Mouse (Mus musculus): ENCODE results near the gene Selenof.

Gene Selenof

DNA sequence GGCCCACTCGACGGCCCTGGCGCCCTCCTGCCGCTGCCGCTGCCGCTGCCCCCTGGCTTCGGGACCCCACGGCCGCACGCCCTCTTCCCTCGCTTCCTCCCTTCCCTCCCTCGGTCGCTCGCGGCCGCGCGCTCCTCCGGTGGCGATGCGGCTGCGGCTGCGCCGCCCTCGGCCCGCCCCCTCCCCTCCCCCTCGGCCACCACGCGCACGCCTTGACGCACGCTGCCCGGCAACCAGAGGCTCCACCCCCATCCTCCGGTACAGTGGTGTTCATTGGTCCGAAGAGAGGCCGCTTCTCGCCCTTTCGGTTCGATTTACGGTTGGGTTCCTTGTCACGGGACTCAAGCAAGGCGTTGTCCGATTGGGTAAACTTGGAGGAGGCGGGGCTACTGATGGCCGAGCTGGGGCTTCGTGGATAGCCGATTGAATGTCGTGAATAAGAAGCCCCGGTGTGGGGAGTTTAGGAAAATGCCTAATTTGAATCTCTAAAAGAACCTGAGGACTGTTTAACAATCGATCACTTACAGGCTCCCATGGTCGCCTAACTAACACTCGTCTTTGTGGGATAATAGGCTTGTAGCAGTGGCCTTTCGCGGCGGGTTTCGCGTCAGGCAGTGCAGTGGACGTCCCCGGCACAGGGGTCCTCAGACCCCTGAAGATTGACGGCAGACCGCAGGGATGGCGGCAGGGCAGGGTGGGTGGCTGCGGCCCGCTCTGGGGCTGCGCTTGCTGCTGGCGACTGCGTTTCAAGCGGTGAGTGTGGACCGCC is at the start of gene Selenof, which contains the start of gene Hs2st1:
Gene Selenof (plus strand): TSS at position 258 of the 769 bp plus-strand sequence.
Gene Hs2st1 (minus strand): TSS at position 135 of the 769 bp plus-strand sequence.
- peak; percentile 95 to 98 for DNase-seq (ENCODE audit: low spot score in 2 of 2)

DNA sequence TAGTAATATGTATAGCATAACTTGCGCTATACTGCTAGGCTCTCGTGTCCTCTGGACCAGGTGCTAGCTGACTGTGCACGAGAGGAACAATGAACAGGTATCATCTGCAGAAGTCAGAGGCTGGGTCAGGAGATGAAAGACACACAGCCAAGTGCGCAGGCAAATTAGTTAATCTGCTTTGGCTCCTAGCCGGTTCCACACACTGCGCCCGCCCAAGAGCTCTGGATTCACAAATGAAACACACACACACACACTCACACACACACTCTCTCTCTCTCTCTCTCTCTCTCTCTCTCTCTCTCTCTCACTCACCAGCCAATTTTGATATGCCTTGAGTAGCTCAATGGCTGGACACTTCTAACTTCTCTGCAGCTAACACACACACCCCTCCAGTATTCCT is 42.2 kb upstream of the Selenof start:
- no peak for DNase-seq (ENCODE audit: low spot score in 2 of 2)

DNA sequence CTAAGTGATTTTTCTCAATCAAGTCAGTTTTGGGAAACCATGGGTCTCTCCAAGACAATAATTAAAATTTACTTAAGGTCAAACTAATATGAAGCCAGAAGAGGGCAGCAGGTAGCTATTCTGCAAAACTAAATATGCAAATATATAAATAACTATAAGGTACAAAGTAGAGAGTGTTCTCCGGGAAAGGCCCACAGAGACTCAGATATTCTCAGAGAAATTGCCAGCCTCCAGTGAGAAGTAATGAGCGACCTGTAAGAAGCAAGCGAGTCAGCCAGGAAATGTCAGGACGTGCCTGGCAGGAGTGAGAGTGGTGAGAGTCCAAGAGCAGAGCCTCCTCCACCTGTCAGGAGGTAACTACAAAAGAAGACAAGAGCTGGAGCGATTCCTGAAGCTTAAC is 39.1 kb upstream of the Selenof start:
- no peak for DNase-seq (ENCODE audit: low spot score in 2 of 2)

DNA sequence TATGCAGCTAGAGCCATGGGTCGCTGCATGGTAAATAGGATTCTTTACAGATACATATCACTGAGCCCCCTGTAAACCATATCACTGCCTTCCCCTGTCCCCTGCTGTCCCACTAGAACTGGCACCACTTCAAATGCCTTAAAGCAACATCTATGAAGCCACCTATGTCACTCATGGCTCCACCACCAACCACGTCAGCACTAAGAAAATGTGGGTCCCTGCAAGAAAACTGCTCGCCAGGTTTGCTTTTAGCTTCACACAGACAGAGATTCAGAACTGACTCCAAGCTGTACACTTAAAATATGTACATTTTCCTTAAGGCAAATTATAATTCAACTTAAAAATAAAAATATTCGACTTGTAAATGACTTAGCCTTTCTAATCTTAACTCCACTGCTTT is 35.0 kb upstream of the Selenof start:
- DNase-seq (ENCODE audit: low spot score in 2 of 2) = no peak

DNA sequence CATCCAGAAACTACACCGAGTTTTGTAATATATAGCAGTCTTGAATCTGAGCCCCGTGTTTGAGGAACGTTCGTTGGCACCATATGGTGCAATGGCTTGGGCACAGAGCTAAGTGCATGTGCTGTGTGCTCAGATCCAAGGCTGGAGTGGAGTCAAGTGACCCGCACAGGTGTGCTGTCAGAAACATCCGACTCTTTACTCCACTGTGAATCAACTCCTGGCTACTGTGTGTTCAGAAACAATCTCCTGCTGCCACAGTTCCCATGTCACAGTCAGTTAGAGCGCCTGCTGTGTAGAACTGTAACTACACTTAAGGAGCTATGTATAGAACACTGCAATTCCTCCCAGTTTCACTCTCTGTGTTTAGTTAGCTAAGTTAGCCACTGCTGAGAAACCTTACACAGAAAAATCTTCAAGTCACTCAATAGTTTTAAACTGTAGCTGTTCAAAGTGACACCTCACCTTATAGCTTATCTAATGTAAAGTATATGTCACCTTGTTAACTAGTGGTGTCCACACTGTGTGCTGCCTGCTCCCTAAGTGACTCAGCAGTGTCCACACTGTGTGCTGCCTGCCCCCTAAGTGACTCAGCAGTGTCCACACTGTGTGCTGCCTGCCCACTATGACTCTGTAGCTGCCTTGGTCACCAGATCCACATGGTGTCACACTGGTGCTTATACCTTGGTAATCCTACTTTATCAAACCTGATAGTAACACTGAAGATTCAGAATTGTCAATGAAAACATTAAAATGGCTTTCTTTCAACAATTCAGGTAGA is 32.8 kb upstream of the Selenof start:
- no peak for DNase-seq (ENCODE audit: low spot score in 2 of 2)

DNA sequence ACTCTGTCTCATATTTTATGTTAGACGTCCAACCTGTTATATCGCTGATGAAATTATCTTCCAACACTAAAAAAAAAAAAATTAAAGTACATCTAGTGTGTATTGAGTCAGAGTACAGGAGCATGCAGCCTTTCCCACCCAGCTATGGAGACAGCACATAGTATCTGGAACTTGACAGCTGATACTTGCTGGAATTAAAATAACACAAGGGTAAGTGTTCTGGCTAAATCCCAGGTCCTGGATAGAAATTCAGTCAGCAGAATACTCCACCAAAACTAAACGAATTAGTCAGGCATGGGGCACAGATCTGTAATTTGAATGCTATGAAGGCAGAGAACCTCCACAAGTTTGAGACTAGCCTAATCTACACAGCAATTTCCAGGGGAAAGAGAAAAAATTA is 31.1 kb upstream of the Selenof start:
- DNase-seq (ENCODE audit: low spot score in 2 of 2) = no peak

DNA sequence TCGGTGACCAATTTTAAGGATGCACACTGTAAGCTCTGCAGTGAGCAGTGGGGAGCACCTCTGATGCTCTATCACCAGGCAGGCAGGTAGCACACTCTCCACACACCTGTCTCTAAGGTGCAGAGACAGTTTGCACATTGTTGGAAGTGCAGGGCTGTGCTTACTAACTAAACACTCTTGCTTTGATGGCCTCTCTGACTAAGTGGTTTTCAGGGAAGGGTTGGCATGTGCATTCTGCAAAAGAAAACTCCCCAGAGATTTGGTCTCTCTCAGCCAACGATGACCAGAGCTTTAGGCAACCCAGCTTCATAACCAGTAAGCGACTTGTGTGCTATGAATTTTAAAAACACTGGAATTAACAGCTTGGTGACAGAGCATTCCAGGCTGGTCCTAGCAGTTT is 29.3 kb upstream of the Selenof start:
- no peak for DNase-seq (ENCODE audit: low spot score in 2 of 2)

DNA sequence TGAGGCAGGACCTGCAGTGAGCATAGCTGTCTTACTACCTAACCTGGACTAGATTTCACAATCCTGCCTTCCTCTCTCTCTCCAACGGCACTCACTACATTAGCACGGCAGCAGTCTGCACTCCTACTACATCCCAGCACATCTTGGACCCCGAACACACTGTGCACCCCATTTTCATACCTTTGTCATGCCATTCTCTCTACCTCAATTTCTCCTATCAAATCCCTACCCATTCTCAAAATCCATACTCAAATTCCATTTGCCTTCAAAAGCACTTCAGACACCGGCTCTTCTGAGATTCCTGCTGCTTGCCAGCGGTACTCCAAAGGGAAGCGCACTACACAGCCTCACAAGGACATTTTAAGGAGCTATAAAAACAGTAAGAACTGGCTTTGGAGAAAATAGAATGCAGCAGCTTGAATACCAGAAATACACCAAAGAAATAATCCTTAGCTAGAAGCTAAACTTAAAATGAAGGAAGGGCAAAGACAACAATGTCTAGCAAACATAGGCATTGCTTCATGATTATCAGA is 28.1 kb upstream of the Selenof start:
- DNase-seq (ENCODE audit: low spot score in 2 of 2) = peak in 1 of 2 experiments; percentile 51

DNA sequence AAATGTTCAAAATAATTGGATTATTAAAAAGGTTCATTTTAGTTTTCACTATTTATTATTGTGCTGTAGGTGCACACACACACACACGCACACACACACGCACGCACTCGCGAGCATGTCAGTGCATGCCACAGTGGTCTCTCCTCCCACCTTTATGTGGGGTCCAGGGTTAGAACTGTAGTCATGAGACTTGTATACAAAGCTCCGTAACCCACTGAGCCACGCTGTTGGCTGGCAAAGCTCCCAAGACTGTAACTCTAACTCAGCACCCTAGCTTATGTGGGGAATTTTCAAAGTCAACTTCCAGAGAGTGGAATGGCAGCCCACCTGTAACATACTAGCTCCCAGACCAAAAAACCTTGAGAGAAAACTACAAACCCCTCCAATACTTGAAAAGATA is 25.0 kb upstream of the Selenof start:
- DNase-seq (ENCODE audit: low spot score in 2 of 2) = no peak

DNA sequence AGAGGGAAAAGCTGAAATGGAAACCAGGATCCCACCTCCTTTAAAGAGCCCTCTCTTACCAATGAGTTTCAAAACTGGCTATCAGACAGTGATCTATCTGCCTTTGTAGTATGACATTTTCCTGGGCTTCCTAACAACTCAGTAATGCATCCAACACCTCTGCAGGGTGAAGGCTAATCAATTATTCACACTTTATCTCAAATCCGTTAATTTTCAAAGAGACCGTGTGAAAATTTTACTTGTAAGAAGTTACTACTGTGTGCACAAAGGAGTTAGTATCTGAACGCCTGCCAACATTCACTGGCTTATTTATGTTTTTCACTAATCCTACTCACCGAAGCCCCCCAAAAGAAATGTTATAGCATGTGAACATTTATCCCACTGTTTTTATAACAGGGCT is 24.3 kb upstream of the Selenof start:
- DNase-seq (ENCODE audit: low spot score in 2 of 2) = no peak

DNA sequence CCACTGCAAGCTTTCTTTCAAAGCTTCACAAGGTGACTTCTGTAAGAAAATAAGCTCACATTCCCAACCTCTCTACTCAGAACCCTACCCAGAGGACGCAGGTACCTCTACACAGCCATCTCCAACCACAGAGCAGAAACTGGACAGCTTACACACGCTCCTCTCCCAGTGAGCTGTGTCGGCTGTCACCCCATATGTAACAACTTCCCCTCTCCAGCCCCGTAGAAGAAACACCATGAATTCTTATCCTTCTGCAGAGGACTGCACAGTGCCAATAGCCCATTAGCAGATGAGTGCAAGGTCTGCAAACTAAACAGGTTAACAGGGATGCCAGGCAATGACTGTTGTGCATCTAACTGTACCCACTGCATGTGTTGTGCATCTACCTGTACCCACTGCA is 23.6 kb upstream of the Selenof start:
- DNase-seq (ENCODE audit: low spot score in 2 of 2) = no peak

DNA sequence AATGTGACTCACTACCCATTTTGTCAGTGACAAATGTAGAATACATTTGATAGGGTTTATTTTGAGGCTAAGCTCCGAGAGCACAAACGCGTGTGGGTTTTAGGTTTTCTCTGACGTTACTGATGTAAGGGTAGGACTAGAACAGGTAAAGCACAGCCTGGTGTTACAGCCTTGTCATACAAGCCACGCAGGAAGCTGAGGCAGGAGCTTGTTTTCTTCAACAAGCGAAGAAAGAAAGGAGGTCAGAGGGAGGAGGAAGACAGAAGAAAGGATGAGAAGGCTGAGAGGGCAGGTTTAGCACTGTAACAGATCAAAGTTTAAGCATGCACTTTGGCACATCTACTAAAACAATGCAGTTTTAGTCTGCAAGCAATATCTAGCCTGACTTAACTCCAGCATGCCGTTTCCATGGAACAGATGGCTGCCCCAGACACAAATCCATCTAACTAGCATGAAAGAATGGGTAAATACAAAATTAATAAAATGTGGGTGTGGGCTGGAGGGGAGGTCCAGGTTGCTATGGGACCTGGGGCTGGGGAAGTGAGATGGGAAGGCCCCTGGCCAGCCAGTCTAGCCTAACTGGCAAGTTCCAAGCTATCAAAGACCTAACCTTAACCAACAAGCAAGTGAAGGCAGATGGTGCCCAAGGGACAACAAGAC is 21.8 kb upstream of the Selenof start:
- no peak for DNase-seq (ENCODE audit: low spot score in 2 of 2)

DNA sequence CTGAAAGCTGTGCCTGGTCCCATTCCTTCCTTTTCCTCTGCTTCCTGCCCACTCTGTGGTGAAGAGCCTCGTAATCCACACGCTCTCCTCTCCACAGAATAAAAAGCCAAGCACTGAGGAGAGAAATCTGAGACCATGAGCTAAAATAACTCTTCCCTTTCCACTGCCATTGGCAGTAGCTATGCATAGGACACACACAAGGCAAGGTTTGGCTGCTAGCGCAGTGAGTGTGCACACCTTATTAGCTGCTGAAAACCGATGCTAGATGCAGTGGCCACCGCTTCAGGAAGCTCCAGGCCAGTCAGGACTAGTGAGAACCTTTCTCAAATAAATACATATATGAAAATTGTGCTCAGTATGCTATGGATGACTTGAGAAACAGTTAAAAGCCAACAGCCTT is 20.1 kb upstream of the Selenof start:
- peak in 1 of 2 experiments; percentile 41 for DNase-seq (ENCODE audit: low spot score in 2 of 2)

DNA sequence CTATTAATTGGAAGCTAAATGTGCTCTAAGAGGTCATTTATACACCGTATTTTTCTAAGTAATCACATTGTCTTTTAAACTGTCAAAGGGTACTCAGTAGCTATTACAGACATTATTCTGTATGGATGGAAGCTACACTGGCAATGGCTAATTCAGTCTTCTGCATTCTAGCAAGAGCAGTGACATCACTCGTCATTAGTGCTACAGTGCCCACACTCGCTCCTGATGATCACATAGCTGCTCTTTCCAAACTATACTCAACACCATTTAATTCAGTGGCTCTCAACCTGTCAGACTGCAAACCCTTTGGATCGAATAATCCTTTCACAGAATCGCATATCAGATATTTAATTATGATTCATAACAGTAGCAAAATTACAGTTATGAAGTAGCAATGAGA is 19.4 kb upstream of the Selenof start:
- peak in 1 of 2 experiments; percentile 12 for DNase-seq (ENCODE audit: low spot score in 2 of 2)

DNA sequence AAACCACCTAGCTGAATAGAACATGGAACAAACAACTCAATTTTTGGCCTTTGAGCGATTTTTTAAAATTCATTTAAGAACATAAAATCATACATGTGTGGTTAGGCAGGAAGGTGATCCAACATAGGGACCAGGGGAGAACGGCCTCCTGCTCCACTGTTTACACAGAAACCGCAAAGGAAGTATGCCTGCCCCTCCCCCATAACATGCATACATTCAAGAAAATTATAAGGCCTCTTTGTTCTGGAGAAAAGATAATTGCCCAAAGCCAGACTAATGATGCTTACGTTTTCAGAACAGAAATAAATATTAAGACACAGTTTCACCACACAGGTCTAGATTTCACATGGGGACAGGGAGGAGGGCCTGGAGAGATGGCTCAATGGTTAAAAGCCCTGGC is 18.7 kb upstream of the Selenof start:
- no peak for DNase-seq (ENCODE audit: low spot score in 2 of 2)

DNA sequence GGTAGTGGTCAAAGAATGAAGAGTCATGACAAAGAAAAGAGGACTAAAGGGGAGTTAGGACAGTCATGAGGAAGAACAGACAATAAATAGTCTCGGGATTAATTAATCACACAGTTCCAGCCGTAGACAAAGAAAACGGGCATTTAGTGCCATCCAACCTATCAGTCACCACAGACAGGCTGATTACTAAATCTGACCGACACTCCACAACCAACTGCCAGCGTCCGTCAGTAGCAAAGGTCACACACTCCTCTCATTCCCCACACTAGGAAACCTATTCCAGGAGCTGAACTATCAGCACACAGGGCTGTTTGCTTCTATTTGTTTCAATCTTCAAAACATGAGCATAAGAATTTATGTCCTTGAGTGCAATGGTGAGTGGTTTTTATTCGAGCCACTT is 16.2 kb upstream of the Selenof start:
- no peak for DNase-seq (ENCODE audit: low spot score in 2 of 2)

DNA sequence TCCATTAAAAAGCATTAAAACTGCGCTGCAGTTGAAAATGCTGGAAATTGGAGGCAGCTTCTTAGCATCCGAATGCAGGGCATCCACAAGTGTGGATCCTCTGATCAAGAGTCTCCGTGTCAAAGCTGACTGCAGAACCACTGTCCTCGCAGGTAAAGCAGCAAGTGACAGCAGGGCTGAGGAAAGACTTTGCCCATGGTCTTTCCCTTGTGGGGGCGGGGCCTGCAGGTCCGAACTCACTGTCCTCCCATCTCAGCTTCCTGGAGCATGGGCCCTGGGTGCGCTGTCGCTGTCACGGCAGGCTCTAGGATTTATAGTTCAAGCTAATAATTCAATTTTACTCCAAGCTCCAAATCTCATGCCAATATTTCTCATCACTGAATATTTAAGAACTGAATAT is 15.6 kb upstream of the Selenof start:
- DNase-seq (ENCODE audit: low spot score in 2 of 2) = no peak

DNA sequence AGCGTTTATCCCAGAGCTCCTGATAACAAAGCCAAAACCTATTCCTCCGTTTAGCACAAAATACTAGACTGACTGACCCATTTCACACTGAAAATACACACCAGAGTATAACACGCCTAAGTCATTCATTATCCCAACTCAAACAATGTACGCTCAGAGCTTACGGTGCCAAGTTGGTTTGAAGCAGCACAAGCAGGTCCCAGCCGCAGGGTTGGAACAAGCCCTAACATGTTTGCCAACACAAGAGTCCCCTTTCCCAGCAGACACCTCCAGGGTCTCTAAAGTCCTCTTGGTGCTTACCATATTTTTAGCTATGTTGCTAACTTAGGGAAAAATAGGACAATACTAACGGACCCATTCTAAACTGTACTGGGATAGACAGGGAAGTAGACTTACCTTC is 15.0 kb upstream of the Selenof start:
- DNase-seq (ENCODE audit: low spot score in 2 of 2) = no peak

DNA sequence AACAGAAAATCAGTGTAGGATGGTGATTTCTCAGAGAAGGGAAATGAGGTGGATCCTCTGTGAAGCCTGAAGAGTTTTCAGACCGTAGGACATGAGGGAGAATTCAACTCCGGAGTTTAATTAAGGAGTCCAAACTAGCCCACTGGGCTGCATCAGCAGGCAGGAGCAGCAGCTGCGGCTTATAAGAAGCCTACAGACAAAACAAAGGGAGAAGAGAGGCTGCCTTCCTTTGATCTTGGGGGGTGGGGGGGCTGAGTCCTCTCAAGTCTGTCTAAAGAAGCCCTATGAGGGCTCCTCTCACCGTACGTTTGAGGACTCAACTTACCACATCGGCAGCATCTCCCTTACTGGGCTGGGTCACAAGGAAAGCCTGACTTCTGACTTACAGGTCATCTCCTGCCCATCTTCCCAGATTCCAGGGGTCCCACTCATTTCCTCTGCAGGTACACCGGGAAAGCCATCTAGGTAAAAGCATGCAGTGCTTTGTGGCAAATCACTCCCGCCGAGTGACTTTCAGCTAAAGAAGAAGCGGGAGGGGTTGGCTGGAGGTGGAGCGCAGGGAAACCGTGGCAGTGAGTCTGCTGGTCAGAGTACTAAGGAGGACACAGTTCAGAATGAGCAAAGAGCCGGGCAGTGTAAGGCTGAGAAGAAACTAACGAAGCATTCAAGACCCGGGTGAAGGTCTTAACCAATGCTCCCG is 13.3 kb upstream of the Selenof start:
- DNase-seq (ENCODE audit: low spot score in 2 of 2) = no peak

DNA sequence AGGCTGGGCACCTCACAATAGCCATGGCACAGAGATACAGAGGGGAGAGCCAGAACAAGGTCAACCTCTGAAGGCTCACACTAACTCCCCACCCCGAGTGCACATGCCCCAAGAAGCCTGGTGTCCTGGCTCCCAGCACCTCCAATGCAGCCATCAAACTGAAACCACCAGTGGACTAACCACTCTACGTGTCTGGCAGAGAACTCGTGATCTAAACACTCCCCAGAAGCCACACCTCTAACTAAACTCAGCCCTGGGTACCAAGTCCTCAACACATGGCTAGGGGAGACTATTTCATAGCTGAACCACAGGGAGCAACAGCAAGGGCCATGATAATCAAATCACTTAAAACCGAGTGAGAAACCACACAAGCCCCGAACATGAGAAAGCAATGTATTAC is 11.8 kb upstream of the Selenof start:
- no peak for DNase-seq (ENCODE audit: low spot score in 2 of 2)

DNA sequence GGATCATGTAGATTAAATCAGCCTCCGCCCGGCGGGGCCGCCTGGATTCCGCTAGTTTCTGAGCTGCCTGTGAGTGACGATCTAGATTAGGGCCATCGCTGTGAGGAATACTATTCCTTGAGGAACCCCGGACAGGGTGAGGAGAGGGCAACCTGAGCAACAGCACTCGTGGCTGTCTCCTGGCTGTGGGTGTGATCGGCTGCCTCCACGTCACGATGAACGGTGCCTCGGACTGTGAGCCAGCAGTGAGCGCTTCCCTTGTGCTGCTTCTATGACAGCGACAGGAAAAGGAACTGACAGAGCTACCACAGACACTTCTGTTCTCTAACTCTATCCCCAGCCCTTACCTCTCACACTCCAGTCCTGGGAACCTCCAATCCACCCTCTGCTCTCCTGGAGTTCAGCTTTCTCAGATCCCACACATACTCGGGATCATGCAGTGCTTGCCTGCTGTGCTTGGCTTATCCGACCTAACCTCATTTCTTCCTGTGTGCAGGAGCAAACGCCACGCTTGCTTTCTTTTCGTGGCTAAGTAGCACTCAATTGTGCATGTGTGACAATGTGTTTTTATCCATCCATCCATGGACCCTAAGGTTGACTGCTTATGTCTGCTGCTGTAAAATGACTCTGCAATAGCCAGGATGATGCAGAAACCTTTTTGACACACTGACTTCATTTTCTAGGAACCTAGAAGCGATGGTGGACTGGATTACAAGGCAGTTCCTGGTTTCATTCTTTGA is 8.4 kb upstream of the Selenof start:
- DNase-seq (ENCODE audit: low spot score in 2 of 2) = peak in 1 of 2 experiments; percentile 67

All from spleen, postnatal 4 days (tissue).